Mouse (Mus musculus): ENCODE data around the gene Idi2.
"Not testable (repeated sequence)": the region's sequence is repeated elsewhere in the genome, so short reads cannot be mapped to it uniquely, and the experiment has no call there.

DNA sequence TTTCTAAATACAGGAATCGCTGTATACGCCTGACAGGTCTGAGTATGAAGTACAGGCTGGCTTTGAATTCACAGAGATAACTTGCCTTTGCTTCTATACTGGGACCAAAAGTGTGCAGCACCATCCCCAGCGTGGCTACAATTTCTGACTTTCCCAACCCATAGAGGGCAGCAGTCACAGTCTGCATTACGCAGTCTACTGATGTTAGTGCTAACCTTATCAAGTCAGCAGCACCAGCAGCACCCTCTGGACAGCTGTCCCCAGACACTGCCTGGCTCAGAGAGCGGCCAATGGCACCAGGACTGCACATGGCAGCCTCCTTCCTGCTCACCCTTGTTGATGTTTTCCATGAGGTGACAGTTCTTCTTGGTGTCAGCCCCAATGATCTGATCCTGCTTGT lies 8.8 kb upstream of the Idi2 start:
- not testable (repeated sequence) for TF ChIP-seq CTCF (IDR thresholded peaks at IDR 0.05; ENCODE audit: control insufficient read depth, insufficient read depth, low read length); POLR2A (IDR thresholded peaks at IDR 0.05; ENCODE audit: borderline replicate concordance, control insufficient read depth, low read depth, low read length)
